Mouse (Mus musculus) hematopoietic stem cell, adult 5-6 weeks (primary cell): ENCODE measurements at regions not wholly inside any gene's neighbourhood (a gene's known extent, or its start where the extent isn't known, plus 50 kb on each side); places are given as distances from the start of the nearest gene placed in this dataset.

ENCODE experiments used
- ATAC-seq, 2 experiments: fragments of 125-278 bp in 1 of 2; replicated peaks in 1 of 2; 2 replicates each; pipeline ENCODE4 v1.8.0; 2016 to 2017; ENCODE audit warnings: inconsistent platforms in 2 of 2, mild to moderate bottlenecking in 2 of 2, moderate number of reproducible peaks in 2 of 2, low read depth in 1 of 2, moderate TSS enrichment in 1 of 2; ENCODE audit not compliant: low FRiP score in 2 of 2, poor library complexity in 2 of 2, severe bottlenecking in 2 of 2, insufficient read depth in 1 of 2, low TSS enrichment in 1 of 2

DNA sequence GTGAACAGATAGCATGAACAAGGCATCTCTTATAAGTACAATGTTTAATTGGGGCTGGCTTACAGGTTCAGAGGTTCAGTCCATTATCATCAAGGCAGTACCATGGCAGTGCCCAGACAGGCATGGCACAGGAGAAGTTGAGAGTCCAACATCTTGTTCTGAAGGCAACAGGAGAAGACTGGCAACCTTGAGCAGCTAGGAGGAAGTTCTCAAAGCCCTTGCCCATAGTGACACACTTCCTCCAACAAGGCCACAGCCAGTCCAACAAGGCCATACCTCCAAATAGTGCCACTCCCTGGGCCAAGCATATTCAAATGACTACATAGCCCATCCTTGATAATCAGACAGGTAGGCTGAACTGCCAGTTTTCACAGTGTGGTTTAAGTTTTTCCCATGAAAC, 281.2 kb downstream of the Bcl11a start:
- no peak for ATAC-seq

DNA sequence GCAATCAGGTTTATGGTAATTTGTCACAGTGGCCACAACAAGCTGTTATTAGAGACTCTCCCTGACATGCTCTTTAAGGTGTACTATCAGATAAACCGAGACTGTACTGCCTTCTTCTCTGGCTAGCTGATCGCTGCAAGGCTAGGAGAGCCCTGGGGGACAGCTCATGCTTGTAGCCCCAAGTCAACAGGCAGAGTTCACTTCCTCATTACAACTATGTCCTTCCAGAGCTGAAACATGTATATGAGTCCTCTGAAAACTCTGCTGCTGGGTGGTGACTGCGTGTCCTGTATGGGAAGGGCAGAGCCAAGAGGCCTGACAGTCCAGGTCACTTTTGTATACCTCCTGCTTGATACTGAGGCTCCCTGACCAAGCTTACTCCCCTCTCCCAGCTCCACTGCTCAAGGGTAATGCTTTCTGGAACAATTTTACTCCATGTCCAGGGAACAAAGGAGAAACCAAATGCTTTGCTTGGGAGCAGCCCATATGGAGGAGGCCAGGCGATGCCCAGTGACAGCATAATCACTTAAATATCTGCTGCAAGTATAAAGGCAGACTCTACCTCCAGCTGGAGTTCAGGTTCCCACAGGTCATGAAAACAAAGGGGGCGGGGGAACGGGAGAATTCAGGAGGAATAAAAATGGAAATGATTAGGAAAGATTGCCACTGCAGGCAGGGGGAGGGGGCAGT, 284.3 kb downstream of the Bcl11a start:
- peak in 1 of 2 experiments; percentile 51; a peak in 2 of 4 replicates for ATAC-seq

DNA sequence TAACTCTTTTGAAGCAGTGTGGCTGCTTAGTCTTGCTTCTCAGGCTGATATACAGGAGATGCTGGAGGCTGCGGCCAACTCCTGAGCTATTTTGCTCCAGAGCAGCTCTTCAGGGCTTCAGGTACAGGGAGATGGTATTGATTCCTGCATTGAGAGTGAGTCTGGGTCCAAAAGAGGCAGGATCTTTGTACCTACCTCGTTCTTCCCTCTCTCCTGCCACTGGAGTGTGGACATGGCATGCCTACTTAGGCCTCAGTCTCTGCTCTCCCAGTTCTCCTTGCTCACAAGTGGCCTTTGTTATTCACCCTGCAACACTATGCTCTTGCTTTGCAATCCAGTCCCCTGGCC, 284.8 kb downstream of the Bcl11a start:
- ATAC-seq, result no peak

DNA sequence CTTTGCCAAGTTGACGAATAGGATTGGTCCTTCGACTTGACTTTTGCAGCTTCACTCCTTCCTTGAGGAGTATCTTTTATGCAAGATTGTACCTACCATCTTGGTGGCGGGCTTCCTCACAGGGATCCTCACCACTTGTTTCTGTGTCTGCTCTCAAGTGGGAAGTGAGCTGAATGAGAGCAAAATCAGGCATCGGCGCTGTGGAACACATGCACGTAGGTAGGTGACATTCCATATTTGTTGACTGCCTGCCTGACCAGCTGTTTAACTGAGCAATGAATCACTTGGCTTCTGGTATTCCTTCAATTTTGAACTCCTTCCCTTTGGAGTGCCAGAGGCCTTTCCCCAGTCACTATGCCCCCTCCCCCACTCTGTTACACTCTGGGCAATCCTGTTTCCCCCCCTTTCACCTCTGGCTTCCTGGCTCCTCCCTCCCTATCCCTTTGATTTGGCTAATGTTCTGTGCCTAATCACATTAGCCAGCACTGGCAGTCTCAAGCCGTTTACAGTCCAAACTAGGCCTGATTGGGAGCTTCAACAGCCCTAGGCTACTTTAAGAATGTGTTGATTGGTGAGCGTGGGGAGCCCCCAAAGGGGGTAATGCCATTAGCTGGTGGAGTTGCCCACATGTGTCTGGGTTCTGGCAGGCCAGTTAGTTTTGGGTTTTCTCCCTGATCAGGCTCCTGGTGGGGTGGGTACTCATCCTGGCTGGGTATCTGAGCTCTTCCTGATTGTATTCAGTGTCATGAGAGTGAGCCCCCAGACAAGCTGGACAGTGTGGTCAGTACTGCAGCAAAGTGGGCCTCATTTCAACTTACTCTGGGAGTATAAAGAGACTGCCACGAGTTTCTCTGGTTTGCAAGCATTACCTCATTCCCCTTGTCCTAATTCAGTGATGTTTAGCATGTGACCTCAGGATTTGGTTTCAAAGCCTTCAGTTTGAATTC, 285.8 kb downstream of the Bcl11a start:
- ATAC-seq, result no peak

DNA sequence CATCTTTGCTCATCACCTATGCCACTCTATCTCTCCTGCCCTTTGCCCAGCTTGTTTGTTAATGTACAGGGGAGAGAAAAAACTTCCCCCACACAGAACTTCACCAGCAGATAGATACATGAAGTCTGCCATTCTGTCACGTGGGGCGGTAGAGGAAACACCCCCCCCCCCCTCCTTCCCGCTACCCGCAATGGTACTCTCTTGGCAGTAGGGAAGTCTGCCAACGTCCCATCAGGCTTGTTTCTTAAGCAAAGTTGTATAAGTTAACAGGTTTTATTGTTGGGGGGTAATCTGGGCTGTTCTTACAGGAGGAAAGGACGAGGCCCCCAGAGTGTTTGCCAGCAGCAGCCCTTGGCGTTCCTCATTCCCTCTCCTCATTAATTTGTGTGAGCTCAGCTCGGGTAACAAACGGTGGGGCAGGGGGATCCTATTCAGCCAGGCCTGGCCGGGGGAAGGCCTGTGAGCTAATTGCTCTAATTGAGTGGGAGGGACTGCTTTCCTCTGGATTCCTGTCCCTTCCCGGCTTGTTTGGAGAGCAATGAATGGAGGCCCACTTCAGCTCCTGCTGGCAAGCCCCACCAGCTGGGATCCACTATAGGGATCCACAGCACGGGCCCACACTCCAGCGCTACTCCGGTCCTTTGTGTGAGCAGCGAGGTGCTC, 292.5 kb downstream of the Bcl11a start:
- peak; percentile 55 to 68 for ATAC-seq

DNA sequence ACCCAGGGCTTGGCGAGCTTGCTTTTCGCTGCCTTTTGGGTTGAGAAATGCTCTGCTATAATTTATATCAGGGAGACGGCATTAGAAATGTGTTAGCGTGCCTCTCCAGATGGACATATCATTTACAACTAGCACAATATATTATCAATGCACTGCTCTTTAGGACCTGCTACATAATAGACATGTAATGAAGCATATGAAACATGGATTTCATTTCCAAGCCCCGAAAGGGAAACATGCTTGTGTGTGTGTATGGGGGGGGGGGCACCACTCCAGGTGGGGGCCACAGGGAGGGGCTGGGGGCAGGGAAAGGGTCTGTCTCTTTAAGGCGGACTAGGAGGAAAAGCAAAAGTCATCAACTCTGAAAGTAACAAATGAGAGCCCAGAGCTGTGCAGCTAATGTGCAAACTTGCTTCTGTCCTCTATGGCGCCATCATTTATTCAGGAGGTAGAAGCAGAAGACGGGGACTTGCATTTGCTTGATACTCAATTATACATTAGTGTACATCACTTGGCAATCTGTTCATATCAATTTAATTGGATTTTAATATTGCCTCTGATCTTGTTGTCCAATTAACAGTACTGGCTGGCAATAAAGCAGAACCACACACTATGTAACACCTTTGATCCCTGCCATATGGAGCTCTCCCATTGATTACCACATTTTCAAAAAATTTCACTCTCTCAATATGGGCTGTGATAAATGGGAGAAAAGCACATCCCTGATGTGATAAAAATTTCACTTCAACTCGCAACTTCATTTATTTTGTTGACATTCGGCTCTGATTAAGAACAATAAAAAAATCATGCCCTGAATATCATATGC, 293.2 kb downstream of the Bcl11a start:
- no peak for ATAC-seq

DNA sequence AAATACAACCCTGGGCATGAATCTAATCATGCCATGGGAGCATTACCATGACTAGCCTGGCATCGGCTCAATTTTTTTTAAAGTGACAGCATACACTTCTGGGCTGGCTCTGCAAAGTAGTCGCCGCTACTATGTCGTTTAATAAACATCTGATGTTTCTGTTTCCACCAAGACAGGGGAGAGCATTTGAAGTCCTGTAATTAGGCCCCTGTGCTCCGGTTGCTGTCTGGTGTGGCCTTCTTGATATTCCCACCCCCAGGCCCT, 293.8 kb downstream of the Bcl11a start:
- 0 out of 4 replicates have a peak, but pooled peaks of 1 of the 2 experiments have one; percentile 14 for ATAC-seq

DNA sequence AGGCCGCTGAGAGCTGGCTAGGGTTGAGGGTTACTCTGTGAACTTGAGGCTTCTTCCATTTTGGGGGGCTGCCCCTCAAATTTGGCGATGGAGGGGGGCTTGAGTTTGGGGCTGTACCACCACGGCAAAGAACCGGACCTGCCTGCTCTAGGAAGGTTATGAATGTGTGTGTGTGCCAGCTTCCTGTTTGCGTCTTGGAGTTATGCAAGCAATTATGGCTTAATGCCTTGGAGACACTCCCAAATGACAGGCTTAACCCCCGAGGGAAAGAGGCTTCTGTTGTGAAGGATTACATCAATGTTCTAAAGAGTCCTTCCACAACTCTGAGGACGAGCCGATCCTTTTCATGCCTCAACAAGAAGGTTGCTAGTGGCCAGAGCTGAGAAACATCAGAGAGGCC, 294.1 kb downstream of the Bcl11a start:
- peak; percentile 61 to 65; a peak in 3 of 4 replicates for ATAC-seq

DNA sequence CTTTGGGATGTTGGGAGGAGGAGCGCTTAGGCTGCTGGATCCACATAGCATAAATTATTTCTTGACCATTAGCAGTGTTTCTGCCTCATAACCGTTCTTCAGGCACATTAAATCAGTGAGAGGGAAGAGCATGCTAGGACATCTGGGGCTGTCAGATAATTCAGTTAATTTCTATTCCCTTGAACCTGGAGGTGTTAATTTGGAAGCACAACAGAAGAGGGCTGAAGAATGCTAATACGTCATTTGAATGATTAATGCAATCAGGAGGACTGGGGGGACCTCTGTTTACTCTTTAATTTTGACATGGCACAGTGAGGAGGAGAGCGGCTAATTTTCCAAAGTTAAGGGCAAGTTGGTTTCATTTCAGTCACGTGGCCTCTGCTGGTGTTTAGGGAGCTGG, 294.8 kb downstream of the Bcl11a start:
- ATAC-seq, result no peak

DNA sequence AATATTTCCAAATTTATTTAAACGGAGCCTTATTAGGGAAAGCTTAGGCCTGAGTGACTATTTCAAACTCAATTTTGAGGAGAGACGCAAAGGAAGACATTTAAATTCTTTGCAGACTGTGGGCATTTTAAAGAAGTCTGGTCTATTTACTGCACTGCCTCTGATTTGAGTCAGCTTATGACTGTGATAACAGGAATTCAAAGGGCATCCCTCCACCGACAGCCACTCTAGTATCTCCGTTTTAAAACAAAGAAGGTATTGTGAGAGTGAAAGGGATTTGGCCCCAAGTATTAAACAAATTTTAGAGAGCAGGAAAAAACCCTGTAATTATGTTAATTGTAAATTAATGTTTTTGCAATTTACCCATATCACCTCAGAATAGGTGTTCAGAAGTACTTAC, 295.4 kb downstream of the Bcl11a start:
- ATAC-seq, result no peak

DNA sequence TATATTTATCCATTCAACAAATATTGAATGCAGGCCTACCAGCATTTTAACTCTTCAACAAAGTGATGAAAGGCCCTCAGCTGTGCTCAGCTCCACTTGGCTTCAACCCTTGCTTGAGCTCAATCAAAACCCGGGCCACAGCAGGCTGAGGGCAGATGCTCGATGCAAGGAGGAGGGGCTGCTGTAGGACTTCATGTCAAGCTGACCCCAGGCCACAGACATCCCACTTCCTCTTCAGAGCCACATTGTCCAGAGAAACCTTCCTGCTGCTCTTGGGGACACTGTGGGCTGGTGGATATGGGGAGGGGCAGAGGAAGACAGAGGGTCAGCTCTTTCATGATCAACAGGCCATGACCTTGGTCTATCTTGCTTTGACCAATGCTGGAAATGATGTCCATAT, 299.7 kb downstream of the Bcl11a start:
- ATAC-seq, result 0 out of 4 replicates have a peak, but pooled peaks of 1 of the 2 experiments have one; percentile 14

DNA sequence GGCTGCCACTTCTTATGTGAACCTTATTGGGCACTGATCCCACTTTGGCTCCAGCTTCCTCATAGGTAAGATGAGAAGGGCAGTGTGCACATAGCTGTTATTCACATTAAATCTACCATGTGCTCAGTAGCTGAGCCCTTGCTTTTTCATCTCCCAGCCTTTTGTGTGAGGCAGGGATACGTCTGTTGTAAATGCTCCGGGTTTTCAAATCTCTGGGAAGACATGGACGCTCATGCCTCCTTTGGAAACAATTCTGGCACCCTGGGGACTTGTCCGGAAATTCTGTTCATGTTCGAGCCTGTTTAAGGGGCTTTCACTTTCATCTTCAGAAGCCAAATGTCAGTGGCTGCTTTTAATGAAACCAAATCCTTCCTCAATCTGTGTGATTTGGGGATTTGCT, 312.7 kb downstream of the Bcl11a start:
- ATAC-seq, result peak; percentile 55 to 58; a peak in 3 of 4 replicates

DNA sequence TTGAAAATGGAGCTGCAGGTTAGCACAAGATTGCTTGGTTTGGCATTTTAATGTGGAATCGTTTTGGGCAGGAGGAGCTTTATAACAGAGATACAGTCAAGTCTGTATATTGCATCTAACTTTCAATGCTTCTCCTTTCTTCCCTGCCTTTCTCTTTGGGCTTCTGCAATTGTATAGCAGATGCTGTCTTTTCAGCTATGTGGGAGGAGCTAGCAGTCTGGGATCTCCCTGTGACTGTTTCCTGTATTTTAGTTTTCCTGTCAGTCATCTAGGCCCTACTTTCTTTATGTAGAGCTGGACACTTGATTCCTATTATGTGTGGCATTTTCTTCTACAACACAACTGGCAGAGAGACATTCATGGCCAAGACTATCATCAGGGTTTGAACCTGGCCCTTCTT, 313.5 kb downstream of the Bcl11a start:
- peak; percentile 34 to 58 for ATAC-seq

DNA sequence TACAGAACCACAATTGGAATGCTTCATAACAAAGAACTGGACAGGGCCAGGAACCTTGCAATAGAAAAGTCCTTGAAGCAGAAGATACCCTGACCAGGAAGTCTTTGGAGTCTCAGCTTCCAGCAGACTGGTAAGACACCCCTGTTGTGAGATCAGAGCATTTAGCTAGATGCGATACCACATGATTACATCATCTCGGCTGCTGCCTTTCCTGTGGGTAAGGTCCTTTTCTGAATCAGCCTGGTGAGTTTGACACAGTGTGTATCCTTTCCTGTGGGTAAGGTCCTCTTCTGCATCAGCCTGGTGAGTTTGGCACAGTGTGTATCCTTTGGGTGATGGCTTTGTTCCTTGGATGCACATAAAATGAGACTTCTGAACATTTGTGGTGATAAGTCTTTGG, 317.6 kb downstream of the Bcl11a start:
- peak; percentile 75 to 79; a peak in 3 of 4 replicates for ATAC-seq

DNA sequence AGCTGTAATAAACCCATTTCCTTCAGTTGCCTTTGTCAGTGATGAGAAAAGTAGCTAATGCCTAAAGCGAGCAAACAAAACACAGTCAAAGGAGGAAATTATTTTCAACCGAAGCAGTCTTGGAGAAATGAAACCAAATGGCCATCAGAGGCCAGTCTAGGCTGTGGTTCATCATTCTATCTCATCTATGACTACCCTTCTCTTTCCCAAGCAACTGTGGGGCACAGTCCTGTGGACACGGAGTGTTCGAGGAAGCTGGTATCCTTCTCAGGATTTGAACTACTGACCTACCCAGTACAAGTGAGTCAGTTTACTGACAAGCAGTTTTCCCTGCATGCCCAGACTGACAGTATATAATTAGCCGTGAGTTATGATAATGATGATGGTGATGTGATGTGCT, 319.1 kb downstream of the Bcl11a start:
- ATAC-seq, result no peak

DNA sequence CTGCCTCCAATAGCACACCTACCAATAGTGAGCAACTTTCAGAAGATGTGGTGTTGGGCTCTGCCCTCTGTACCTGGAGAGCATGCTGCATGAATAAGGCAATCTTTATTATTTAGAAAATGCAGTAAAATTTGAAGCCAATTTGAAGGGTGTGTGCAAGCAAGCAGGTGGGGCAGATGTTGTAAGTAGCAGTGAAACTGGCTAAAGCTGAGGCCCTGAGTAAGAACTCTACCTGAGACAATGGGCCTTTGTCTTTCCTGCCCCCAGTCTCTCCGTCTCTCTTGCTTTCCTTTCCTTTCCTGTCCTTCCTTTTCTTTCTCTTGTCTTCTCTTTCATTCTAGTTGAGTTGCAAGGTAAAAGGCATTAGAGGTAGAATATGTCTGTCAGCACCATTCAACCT, 319.9 kb downstream of the Bcl11a start:
- ATAC-seq, result no peak

DNA sequence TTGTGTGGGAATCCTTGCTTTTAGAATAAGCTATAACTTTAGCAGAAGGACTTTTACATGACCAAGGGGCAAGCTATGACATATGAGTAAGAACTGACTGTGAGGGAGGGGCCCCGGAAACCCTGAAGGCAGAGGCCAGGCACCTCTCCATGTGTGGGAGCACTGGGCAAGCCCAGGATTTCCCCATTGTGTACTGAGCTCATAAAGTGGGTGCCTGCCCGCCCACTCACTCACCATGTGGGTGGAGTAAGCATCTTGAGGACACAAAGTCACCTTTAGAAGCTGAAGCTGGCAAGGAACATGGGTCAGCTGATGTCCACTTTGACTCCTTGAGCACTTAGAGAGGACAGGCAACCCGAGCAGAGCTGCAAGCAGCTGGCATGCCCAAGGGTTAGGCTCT, 323.3 kb downstream of the Bcl11a start:
- ATAC-seq, result no peak
